Mouse (Mus musculus) C2C12 (cell line): ENCODE results near the gene Gm5431.

Experiments used
- CTCF ChIP-seq: IDR thresholded peaks from one replicate; pipeline ENCODE4 v1.5.1; 2011; ENCODE audit not compliant: control insufficient read depth, insufficient read depth, insufficient read length
- MAX ChIP-seq: IDR thresholded peaks from one replicate; pipeline ENCODE4 v1.6.1; 2011; ENCODE audit warnings: mild to moderate bottlenecking, control low read depth
- MYOD1 ChIP-seq: IDR thresholded peaks from one replicate; pipeline ENCODE4 v1.6.1; 2011; ENCODE audit warnings: low read depth; ENCODE audit not compliant: control insufficient read depth, insufficient read length
- MYOG ChIP-seq: IDR thresholded peaks from one replicate; pipeline ENCODE4 v1.6.1; 2011; ENCODE audit not compliant: control insufficient read depth, insufficient read length; ENCODE audit errors: extremely low read depth

GRCm38 (mm10) chr11:48846881-48847280 lies 55.1 kb downstream of the Gm5431 start:
- TF ChIP-seq CTCF: no peak
- TF ChIP-seq MAX: no peak
- TF ChIP-seq MYOG: no peak
- TF ChIP-seq MYOD1: no peak
